Mouse (Mus musculus) c-Kit-positive CD71-positive TER-119-positive erythroid progenitor cells, embryonic 14.5 days (primary cell): Measurements from ENCODE around the gene Krtap11-1.

ENCODE experiments used
- DNase-seq: peaks from one replicate; pipeline ENCODE4 v3.0.0-alpha.2; 2013; ENCODE audit warnings: low spot score

Krtap11-1 gene

GRCm38 (mm10) chr16:89571083-89571482 lies at the start of gene Krtap11-1:
Krtap11-1 (minus strand) TSS chr16:89571183.
- no peak for DNase-seq

- no peak for DNase-seq
Observed at GRCm38 (mm10) chr16:89618190-89618589, 47.2 kb upstream of the Krtap11-1 start.

- DNase-seq, result no peak
Observed at GRCm38 (mm10) chr16:89617251-89617650, 46.3 kb upstream of the Krtap11-1 start.

- no peak for DNase-seq
Observed at GRCm38 (mm10) chr16:89613726-89614125, 42.7 kb upstream of the Krtap11-1 start.

- DNase-seq, result no peak
Observed at GRCm38 (mm10) chr16:89608791-89609185, 37.8 kb upstream of the Krtap11-1 start.

GRCm38 (mm10) chr16:89608161-89608790 lies 37.3 kb upstream of the Krtap11-1 start:
- no peak for DNase-seq

GRCm38 (mm10) chr16:89606951-89607350 lies 36.0 kb upstream of the Krtap11-1 start:
- DNase-seq, result no peak

GRCm38 (mm10) chr16:89587209-89587608 lies 16.2 kb upstream of the Krtap11-1 start:
- DNase-seq, result no peak

- DNase-seq, result no peak
Observed at GRCm38 (mm10) chr16:89585604-89586508, 14.9 kb upstream of the Krtap11-1 start.

- no peak for DNase-seq
Observed at GRCm38 (mm10) chr16:89581658-89582057, 10.7 kb upstream of the Krtap11-1 start.

GRCm38 (mm10) chr16:89570516-89570915 lies 467 bp downstream of the Krtap11-1 start:
- no peak for DNase-seq

- no peak for DNase-seq
Observed at GRCm38 (mm10) chr16:89569136-89569535, 1.8 kb downstream of the Krtap11-1 start.

- no peak for DNase-seq
Observed at GRCm38 (mm10) chr16:89568141-89568540, 2.8 kb downstream of the Krtap11-1 start.

- DNase-seq, result no peak
Observed at GRCm38 (mm10) chr16:89550298-89550697, 20.7 kb downstream of the Krtap11-1 start.

- no peak for DNase-seq
Observed at GRCm38 (mm10) chr16:89538031-89538484, 32.9 kb downstream of the Krtap11-1 start.

- DNase-seq, result no peak
Observed at GRCm38 (mm10) chr16:89537349-89537748, 33.6 kb downstream of the Krtap11-1 start.

- DNase-seq, result no peak
Observed at GRCm38 (mm10) chr16:89530547-89530946, 40.4 kb downstream of the Krtap11-1 start.

GRCm38 (mm10) chr16:89529846-89530245 lies 41.1 kb downstream of the Krtap11-1 start:
- no peak for DNase-seq

GRCm38 (mm10) chr16:89528380-89528779 lies 42.6 kb downstream of the Krtap11-1 start:
- DNase-seq, result no peak

- DNase-seq, result no peak
Observed at GRCm38 (mm10) chr16:89520996-89521395, 50.0 kb downstream of the Krtap11-1 start.

GRCm38 (mm10) chr16:89520555-89520954 lies 50.4 kb downstream of the Krtap11-1 start:
- no peak for DNase-seq
